Mouse (Mus musculus) limb, embryonic 11.5 days (tissue): Measurements from ENCODE around the gene Cul3. TPM values are rescaled to one million over a fixed set of nuclear protein-coding genes. Genes with fewer than 3 reads are reported as not detected.

Experiments
- ATAC-seq: fragments of 200-750 bp; cut with Nextera tagmentation; 2 replicates; pipeline ENCODE4 v1.8.0; 2017; ENCODE audit warnings: low read depth; ENCODE audit not compliant: insufficient number of reproducible peaks, low FRiP score, low TSS enrichment
- DNase-seq: peaks from one replicate; pipeline ENCODE4 v3.0.0-alpha.2; 2015; ENCODE audit warnings: low spot score
- H3K27ac ChIP-seq: fragments of 300-500 bp; sonication (generic); replicated peaks from 2 replicates; pipeline ENCODE4 v1.5.1; 2014; ENCODE audit warnings: low read depth, mild to moderate bottlenecking, low read length
- H3K27me3 ChIP-seq: fragments of 300-500 bp; sonication (generic); 2 replicates; pipeline ENCODE4 v1.6.1; 2014; ENCODE audit warnings: mild to moderate bottlenecking, low read length, mixed read lengths; ENCODE audit not compliant: control insufficient read depth, insufficient read depth
- H3K36me3 ChIP-seq: fragments of 300-500 bp; sonication (generic); 2 replicates; pipeline ENCODE4 v1.6.1; 2014; ENCODE audit warnings: mild to moderate bottlenecking, low read length, moderate library complexity, mixed read lengths; ENCODE audit not compliant: control insufficient read depth, insufficient read depth
- H3K4me1 ChIP-seq: fragments of 300-500 bp; sonication (generic); 2 replicates; pipeline ENCODE4 v1.6.1; 2014; ENCODE audit warnings: low read length, mixed read lengths; ENCODE audit not compliant: control insufficient read depth, insufficient read depth
- H3K4me2 ChIP-seq: fragments of 300-500 bp; sonication (generic); 2 replicates; pipeline ENCODE4 v1.6.1; 2014; ENCODE audit warnings: low read depth, mild to moderate bottlenecking, moderate library complexity; ENCODE audit not compliant: severe bottlenecking
- H3K4me3 ChIP-seq: fragments of 300-500 bp; sonication (generic); 2 replicates; pipeline ENCODE4 v1.5.1; 2014; ENCODE audit warnings: low read depth, low read length
- H3K9ac ChIP-seq: fragments of 300-500 bp; sonication (generic); 2 replicates; pipeline ENCODE4 v1.6.1; 2014; ENCODE audit warnings: mild to moderate bottlenecking, low read length
- H3K9me3 ChIP-seq: fragments of 300-500 bp; sonication (generic); 2 replicates; pipeline ENCODE4 v1.6.1; 2016; ENCODE audit warnings: low read length; ENCODE audit not compliant: control insufficient read depth
- WGBS: fragments of 180-500 bp; shearing (Covaris S2); extraction: QIAGEN DNeasy Blood & Tissue Kit; methylation state at CpG from one replicate; pipeline ENCODE4 v1.1.7; 2014; 5-methylcytosine and 5-hydroxymethylcytosine counted together
- polyA plus RNA-seq: library from polyadenylated mRNA; unstranded; fragments of >200 nt; fragmentation: Nextera tagmentation; extraction: Ambion mirVana; gene quantifications from 2 replicates; pipeline ENCODE4 v1.2.1, GENCODE M21; 2014

Cul3 gene
- polyA plus RNA-seq, 1 experiment from 2014 or later, result 51.9 TPM

DNA sequence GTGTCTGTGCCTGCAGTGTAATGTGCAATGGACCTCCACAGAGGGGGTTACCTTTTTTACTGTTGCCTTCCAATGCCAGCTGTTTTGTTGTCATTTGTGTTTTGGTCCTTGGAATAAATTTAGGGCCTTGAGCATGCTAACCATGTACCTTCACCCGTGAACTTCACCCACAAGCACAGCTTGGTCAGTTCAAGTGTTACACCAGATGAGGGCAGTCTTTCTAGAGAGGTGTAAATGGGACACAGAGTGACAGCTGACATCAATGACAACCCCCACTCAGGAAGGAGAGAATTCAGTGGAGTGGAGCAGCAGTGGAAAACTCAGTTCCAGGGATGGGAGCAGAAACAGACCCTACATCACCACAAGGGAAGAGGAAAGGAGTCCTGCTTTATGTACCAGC, 109.7 kb downstream of the Cul3 start:
- 65% methylated on average over 1 of the region's 1 CpGs for WGBS
- ATAC-seq (no peak), DNase-seq (no peak)
- Histone ChIP-seq H3K36me3 (no peaks in the 10 kb centered on the region), H3K9ac (no peak overlapping the region), H3K4me2 (no peak overlapping the region), H3K9me3 (no peaks in the 10 kb centered on the region), H3K27ac (no peak overlapping the region), H3K4me1 (no peaks in the 10 kb centered on the region), H3K4me3 (no peak overlapping the region), H3K27me3 (no peaks in the 10 kb centered on the region)

DNA sequence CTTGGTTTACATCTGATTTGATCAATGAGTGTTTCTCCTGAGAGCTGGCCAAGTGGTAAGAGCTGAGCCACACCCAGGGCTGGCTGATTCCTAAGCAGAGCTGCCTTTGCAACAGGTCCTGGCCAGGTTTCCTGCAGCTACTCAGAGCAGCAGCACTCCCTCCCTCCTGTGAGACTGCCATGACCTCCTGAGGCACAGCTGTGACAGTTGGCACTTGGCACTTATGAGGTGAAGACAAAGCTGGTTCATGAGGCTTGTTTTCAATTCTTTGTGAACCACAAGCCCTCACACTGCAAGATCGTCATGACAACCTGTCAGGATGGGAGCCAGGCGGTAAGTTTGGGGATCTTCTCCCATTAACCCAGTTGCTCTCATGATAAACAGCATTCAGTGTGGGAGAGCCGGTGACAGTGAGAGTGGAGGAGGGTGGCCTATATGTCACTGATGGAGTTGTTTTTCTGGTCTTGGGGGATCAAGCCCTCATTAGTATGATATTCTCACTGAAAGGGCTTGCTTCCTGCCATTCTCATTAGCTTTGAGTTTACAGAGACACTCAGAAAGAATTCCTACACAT, 115.4 kb downstream of the Cul3 start:
- H3K9me3 ChIP-seq, result no peaks in the 10 kb centered on the region
- ATAC-seq, result no peak
- no peak overlapping the region for H3K4me2 ChIP-seq
- no peaks in the 10 kb centered on the region for H3K36me3 ChIP-seq
- 34% methylated on average over 3 of the region's 3 CpGs for WGBS
- DNase-seq, result no peak
- H3K27ac ChIP-seq, result no peak overlapping the region
- H3K4me1 ChIP-seq, result no peaks in the 10 kb centered on the region
- H3K27me3 ChIP-seq, result no peaks in the 10 kb centered on the region
- no peak overlapping the region for H3K4me3 ChIP-seq
- H3K9ac ChIP-seq, result no peak overlapping the region

DNA sequence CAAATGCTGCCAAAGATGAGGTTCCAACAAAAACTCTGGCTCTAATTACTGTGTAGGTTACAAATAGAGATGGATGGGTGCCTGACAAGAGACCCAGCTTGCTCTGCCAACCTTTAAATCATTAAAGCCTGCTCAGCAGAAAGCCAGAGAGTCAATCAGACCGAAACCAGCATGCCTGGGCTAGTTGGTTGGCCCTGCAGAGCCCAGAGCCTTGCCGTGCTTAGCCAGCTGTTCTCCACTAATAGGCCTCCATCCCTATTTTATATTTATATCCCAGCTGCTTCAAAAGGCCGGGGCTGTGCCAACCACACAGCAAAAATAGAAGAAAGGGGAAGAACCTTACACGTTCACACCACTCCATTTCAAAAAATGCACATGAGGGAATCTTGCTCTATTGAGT, 119.1 kb downstream of the Cul3 start:
- H3K4me1 ChIP-seq, result no peaks in the 10 kb centered on the region
- ATAC-seq, result no peak
- WGBS, result 42% methylated on average over 4 of the region's 4 CpGs

DNA sequence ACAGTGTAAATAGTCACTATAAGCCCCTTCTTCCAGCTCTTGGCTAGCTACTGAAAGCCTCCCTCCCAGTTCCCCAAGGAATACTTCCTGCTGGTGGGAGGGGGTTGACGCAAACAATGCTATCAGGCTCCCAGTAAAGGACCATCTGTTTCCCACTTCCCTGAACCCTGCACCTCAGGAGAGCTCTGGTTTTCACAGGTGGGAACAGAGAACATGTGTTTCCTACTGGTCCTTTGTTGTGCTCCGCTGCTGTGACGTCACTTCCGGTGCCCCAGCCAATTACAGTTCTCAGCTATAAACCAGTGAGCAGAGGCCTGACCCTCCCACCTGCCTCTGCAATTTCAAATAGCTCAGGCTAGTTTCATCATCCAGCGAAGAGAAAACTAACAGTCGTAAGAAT, 122.0 kb downstream of the Cul3 start, which contains the start of gene Fam124b:
TSS of gene Fam124b (minus strand) at position 206 of the 400 bp plus-strand sequence.
- Histone ChIP-seq H3K9me3 (no peaks in the 10 kb centered on the region), H3K27ac (no peak within 1 kb of the TSS), H3K9ac (no peak within 1 kb of the TSS), H3K36me3 (no peaks in the 10 kb centered on the region), H3K27me3 (no peaks in the 10 kb centered on the region), H3K4me1 (no peaks in the 10 kb centered on the region), H3K4me3 (no peak within 1 kb of the TSS), H3K4me2 (no peak within 1 kb of the TSS)
- 57% methylated on average over 6 of the region's 6 CpGs for WGBS
- ATAC-seq (no peak), DNase-seq (peak; percentile 55)

More for the DNA sequence above, 119.1 kb downstream of the Cul3 start:
- peak; percentile 45 for DNase-seq
- Histone ChIP-seq H3K9ac (no peak overlapping the region), H3K27me3 (no peaks in the 10 kb centered on the region), H3K27ac (no peak overlapping the region), H3K9me3 (no peaks in the 10 kb centered on the region), H3K36me3 (no peaks in the 10 kb centered on the region), H3K4me3 (no peak overlapping the region), H3K4me2 (no peak overlapping the region)

Other genes starting within 250 kb of the Cul3 start
- 0.45 and 1.4 TPM in 2 replicates for gene Fam124b, start 122.0 kb downstream of the Cul3 start, polyA plus RNA-seq
- gene Gm45261, start 121.0 kb upstream of the Cul3 start, polyA plus RNA-seq, result not detected in 2 replicates